Mouse (Mus musculus) hindbrain, embryonic 10.5 days (tissue): ENCODE data around the gene Fdxacb1. TPM values are rescaled to one million over a fixed set of nuclear protein-coding genes. Genes with fewer than 3 reads are reported as not detected.

Experiments
- DNase-seq: peaks from one replicate; pipeline ENCODE4 v3.0.0-alpha.2; 2017; ENCODE audit warnings: low spot score
- H3K27ac ChIP-seq: fragments of 300-500 bp; sonication (generic); 2 replicates; pipeline ENCODE4 v1.5.1; 2016; ENCODE audit warnings: mild to moderate bottlenecking, moderate library complexity
- H3K27me3 ChIP-seq: fragments of 300-500 bp; sonication (generic); 2 replicates; pipeline ENCODE4 v1.6.1; 2016; ENCODE audit warnings: mild to moderate bottlenecking; ENCODE audit not compliant: poor library complexity, insufficient read depth, severe bottlenecking
- H3K36me3 ChIP-seq: fragments of 300-500 bp; sonication (generic); 2 replicates; pipeline ENCODE4 v1.6.1; 2016; ENCODE audit warnings: mild to moderate bottlenecking, moderate library complexity
- H3K4me1 ChIP-seq: fragments of 300-500 bp; sonication (generic); replicated peaks from 2 replicates; pipeline ENCODE4 v1.6.1; 2016; ENCODE audit warnings: mild to moderate bottlenecking
- H3K4me3 ChIP-seq: fragments of 300-500 bp; sonication (generic); 2 replicates; pipeline ENCODE4 v1.5.1; 2016; ENCODE audit warnings: mild to moderate bottlenecking, moderate library complexity
- H3K9me3 ChIP-seq: fragments of 300-500 bp; sonication (generic); 2 replicates; pipeline ENCODE4 v1.6.1; 2016; ENCODE audit warnings: mild to moderate bottlenecking, moderate library complexity
- WGBS: fragments of 180-500 bp; shearing (Covaris S2); methylation state at CpG from one replicate; pipeline ENCODE4 v1.1.7; 2016; 5-methylcytosine and 5-hydroxymethylcytosine counted together
- polyA plus RNA-seq: library from polyadenylated mRNA; unstranded; fragments of >200 nt; fragmentation: Nextera tagmentation; extraction: Ambion mirVana; gene quantifications from 2 replicates; pipeline ENCODE4 v1.2.1, GENCODE M21; 2016

Gene Fdxacb1
- polyA plus RNA-seq, 1 experiment from 2014 or later, result 11.4 TPM

DNA sequence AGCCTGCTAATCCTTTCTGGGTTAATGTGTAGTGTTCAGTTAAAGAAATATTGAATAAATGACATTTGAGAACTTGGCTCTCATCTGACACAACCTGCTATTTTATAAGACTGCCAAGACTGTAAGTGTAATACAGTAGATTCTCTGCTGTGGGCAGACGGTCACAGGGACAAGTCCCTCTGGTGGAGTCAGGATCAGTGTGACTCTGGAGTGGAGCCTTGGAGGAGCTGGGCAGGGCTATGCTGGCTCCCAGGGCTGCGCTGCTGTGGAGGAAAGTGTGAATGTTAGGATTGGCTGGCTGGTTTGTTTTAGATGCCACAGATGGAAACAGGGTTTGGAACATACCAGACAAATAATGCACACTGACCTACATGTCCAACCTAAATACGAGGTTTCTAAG, 27.2 kb downstream of the Fdxacb1 start:
- Histone ChIP-seq H3K27ac (no peak overlapping the region), H3K4me1 (no peaks in the 10 kb centered on the region), H3K36me3 (peaks cover 72% of the 10 kb centered on the region), H3K4me3 (no peak overlapping the region), H3K27me3 (no peaks in the 10 kb centered on the region), H3K9me3 (no peaks in the 10 kb centered on the region)
- WGBS, result 94% methylated on average over 3 of the region's 3 CpGs
- no peak for DNase-seq

DNA sequence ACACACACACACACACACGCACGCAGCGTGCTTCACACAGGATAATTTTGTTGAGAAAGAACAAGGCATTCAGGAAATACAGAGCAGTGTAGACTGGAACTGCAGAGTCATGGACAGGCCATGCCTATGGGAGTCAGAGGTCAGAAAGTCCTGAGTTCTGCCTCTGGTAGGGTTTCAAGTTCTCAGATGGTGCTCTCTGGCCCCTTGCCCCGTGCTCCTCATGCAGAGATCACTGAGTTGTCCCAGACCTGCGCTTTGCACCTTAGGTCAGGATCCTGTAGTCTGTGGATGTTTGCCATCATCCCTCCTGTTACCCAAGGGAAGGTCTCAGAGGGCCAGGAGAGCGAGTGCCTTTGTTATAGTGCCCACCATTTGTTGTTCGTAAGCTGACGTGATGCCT, 28.7 kb downstream of the Fdxacb1 start:
- no peaks in the 10 kb centered on the region for H3K4me1 ChIP-seq

DNA sequence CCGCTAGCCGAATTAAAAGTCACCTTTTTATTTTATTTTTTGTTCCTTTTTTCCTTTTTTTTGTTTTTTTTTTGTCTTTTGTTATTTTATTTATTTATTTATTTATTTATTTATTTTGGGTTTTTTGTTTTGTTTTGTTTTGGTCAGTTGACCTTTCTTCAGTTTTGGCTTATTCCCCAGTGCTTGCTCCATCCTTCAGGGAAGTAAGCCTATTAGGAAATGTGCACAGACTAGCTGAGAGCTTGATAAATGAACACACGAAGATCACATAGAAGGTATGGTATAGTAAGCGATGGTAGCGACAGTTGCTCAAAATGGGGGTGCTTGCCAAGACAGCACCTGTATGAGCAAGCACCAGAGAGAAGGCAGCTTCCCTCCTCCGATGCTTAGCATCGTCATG, 29.6 kb downstream of the Fdxacb1 start:
- Histone ChIP-seq H3K27ac (no peak overlapping the region), H3K9me3 (no peaks in the 10 kb centered on the region), H3K4me3 (no peak overlapping the region), H3K27me3 (no peaks in the 10 kb centered on the region), H3K4me1 (no peaks in the 10 kb centered on the region), H3K36me3 (peaks cover 71% of the 10 kb centered on the region)
- no peak for DNase-seq
- WGBS, result 97% methylated on average over 7 of the region's 7 CpGs

More for the DNA sequence above, 28.7 kb downstream of the Fdxacb1 start:
- Histone ChIP-seq H3K36me3 (peaks cover 72% of the 10 kb centered on the region), H3K27ac (no peak overlapping the region), H3K9me3 (no peaks in the 10 kb centered on the region), H3K27me3 (no peaks in the 10 kb centered on the region), H3K4me3 (no peak overlapping the region)
- WGBS, result 90% methylated on average over 8 of the region's 8 CpGs
- no peak for DNase-seq

DNA sequence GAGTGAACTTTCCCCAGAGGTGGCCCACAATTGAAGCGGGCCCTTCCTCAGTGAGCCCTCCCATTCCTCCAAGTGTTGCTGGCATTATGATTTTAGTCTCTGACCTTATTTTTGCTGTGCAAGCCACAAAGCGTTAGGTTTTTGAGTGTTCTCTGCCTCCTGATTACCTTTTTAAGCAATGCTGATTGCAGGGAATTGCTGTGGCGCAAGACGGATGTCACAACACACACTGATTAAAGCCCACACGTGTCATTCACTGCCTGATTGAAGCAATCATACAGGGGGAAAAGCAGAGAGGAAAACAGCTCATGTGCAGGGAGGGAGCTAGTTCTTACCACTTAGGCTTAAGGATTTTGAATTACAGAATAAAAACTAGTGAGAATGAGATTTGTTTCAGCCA, 30.3 kb downstream of the Fdxacb1 start:
- H3K9me3 ChIP-seq, result no peaks in the 10 kb centered on the region
- H3K27ac ChIP-seq, result no peak overlapping the region
- H3K4me3 ChIP-seq, result no peak overlapping the region
- no peaks in the 10 kb centered on the region for H3K4me1 ChIP-seq
- no peaks in the 10 kb centered on the region for H3K27me3 ChIP-seq
- peaks cover 73% of the 10 kb centered on the region for H3K36me3 ChIP-seq
- no peak for DNase-seq
- whole genome bisulfite sequencing, result 89% methylated on average over 5 of the region's 5 CpGs

DNA sequence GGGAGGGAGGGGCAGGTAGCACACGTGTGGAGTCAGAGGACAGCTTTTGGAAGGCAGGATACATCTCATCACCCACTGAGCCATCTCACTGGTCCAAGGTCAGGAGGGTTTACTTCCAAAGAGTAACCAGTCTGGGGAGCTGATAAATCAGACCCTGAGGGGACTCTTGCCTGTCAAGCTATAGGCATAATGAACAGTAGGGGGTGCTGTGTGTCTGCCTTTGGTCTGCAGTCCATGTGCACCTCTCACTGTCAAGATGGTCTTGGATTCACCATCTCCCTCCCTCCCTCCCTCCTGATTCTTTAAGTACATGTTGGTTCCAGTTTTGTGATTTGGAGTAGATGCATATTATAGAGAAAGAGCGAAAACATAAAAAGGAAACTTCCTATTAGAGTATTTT, 32.9 kb downstream of the Fdxacb1 start:
- no peak overlapping the region for H3K4me3 ChIP-seq
- H3K27ac ChIP-seq, result no peak overlapping the region
- H3K9me3 ChIP-seq, result no peaks in the 10 kb centered on the region
- H3K27me3 ChIP-seq, result no peaks in the 10 kb centered on the region
- 52% methylated on average over 2 of the region's 2 CpGs for WGBS
- DNase-seq, result peak; percentile 10
- no peaks in the 10 kb centered on the region for H3K4me1 ChIP-seq
- peaks cover 74% of the 10 kb centered on the region for H3K36me3 ChIP-seq

DNA sequence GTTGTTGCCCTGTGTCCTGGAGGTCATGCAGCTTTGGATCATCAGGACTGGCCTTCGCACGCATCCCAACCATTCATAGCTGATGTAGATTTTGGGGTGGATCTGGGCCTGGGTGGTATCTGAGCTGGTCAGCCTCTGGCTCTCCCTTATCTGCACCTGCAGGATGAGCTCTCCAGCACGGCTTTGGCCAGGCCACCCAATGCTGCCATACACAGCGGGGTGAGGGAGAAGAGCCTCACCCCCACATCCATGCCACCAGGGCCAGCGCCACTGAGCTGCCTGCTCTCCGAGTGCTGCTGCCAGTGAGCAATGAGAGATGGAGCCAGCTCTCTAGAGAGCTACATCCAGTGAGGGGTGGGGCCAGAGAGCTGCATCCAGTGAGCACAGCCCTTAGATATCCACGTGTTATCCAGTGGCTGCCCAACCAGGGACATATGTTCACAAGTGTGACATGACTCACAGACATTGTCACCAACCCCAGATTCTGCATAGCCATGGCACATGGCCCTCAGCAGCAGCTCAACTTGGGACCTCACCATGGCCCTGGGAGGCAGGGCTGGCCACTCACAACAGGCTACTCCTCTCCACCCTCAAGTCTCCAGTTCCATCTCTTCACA, 35.1 kb downstream of the Fdxacb1 start:
- Histone ChIP-seq H3K27ac (no peak overlapping the region), H3K36me3 (peaks cover 81% of the 10 kb centered on the region), H3K9me3 (no peaks in the 10 kb centered on the region), H3K27me3 (no peaks in the 10 kb centered on the region), H3K4me3 (no peak overlapping the region), H3K4me1 (no peaks in the 10 kb centered on the region)
- WGBS, result 88% methylated on average over 7 of the region's 7 CpGs
- DNase-seq, result no peak

DNA sequence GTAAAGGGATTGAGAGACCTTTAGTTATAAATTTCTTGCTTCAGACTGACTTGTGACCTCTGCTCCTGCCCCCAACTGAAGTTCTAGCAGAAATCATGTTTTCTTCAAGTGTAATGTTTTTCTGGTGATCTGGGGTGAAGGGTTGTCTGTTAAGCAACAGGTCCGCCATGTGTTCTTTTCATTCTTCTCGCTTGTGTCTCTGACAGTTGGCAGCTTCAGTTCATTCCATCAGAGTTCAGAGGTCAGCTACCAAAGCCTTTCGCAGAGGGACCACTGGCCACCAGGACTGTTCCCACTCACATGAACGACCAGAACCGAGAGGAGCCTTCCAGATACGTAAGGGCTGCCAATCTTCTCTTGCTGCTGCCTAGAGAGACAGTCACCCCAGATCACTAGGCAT, 40.4 kb downstream of the Fdxacb1 start:
- H3K36me3 ChIP-seq, result peaks cover 91% of the 10 kb centered on the region

DNA sequence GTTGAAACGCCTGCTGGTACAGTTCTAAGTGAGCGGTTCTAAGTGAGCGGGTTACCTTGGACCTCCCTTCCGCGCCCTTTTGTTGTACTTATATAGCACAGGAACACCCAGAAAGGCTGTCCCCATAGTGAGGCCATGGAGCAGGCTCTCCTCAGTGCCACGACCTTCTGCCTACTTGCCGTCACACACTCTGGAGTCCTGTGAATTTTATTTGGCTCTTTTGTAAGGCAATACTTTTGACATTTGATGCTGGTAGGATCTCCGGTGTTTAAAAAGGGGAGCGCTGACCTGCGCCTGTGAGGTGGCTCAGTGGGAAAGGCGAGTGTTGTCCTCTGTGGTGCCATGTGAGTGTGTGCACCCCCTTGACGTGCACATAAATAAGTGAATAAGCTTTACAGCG, 41.1 kb downstream of the Fdxacb1 start:
- Histone ChIP-seq H3K4me3 (no peak overlapping the region), H3K4me1 (no peaks in the 10 kb centered on the region), H3K9me3 (no peaks in the 10 kb centered on the region), H3K27ac (no peak overlapping the region), H3K27me3 (no peaks in the 10 kb centered on the region), H3K36me3 (peaks cover 91% of the 10 kb centered on the region)
- 89% methylated on average over 13 of the region's 13 CpGs for WGBS
- DNase-seq, result no peak

More for the DNA sequence above, 40.4 kb downstream of the Fdxacb1 start:
- Histone ChIP-seq H3K27ac (no peak overlapping the region), H3K4me3 (no peak overlapping the region), H3K4me1 (no peaks in the 10 kb centered on the region), H3K27me3 (no peaks in the 10 kb centered on the region), H3K9me3 (no peaks in the 10 kb centered on the region)
- no peak for DNase-seq
- 80% methylated on average over 6 of the region's 6 CpGs for WGBS

DNA sequence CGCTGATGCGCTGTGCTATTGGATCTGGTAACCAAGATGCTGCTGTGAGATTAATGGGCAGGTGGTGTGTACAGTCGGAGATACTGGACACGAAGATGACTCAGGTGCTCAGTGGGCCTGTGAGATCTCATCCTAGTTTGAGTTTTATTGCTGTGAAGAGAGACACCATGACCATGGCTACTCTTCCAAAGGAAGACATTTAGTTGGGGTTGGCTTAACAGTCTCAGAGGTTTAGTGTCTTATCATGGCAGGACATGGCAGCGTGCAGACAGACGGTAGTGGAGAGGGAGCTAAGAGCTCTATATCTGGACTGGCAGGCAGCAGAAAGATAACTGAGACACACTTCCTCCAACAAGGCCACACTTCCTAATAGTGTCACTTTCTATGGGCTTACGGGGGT, 43.2 kb downstream of the Fdxacb1 start:
- no peaks in the 10 kb centered on the region for H3K9me3 ChIP-seq
- H3K27ac ChIP-seq, result no peak overlapping the region
- no peaks in the 10 kb centered on the region for H3K27me3 ChIP-seq
- H3K4me3 ChIP-seq, result no peak overlapping the region
- 93% methylated on average over 7 of the region's 7 CpGs for WGBS
- DNase-seq, result no peak
- H3K36me3 ChIP-seq, result peaks cover 90% of the 10 kb centered on the region
- H3K4me1 ChIP-seq, result no peaks in the 10 kb centered on the region

DNA sequence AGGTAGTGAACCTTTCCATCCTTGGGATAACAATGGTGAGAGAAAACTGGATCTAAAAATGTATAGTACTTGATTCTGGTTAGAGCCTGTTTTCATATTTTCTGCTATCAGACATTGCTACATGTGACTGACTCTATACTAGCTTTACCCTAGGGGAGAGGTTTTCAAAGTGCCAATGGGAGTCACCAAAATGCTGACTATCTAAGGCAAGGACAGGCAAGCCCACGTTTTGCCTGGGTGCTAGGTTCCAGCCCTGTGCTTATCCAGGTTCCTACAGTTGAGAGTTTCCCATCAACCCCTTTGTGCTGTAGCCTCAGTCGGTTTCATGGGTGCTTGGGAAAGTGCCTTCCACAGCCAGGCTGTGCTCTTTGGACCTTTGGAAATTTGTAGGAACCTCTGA, 43.7 kb downstream of the Fdxacb1 start:
- peaks cover 90% of the 10 kb centered on the region for H3K36me3 ChIP-seq
- H3K9me3 ChIP-seq, result no peaks in the 10 kb centered on the region
- no peak overlapping the region for H3K27ac ChIP-seq
- no peak for DNase-seq
- H3K27me3 ChIP-seq, result no peaks in the 10 kb centered on the region
- WGBS, result 73% methylated on average over 2 of the region's 2 CpGs
- no peak overlapping the region for H3K4me3 ChIP-seq
- no peaks in the 10 kb centered on the region for H3K4me1 ChIP-seq

DNA sequence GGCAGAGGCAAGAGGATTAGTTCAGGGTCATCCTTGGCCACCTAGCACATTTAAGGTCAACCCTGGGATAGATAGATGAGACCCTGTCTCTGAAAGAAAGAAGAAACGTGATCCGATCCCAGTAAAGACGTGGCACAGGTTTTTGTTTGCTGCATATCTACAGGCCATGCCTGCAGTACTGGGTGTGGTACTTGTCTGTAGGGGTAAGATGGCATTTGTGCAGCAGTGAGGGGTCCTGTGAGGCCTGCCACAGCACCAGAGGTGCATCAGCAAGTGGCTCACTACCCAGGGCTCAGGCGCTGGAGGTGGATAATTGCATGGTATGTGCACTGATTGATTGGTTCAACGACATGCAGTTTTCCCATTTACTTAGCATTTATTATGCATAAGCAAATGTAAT, 45.8 kb downstream of the Fdxacb1 start:
- Histone ChIP-seq H3K27me3 (no peaks in the 10 kb centered on the region), H3K9me3 (no peaks in the 10 kb centered on the region), H3K4me3 (no peak overlapping the region), H3K36me3 (peaks cover 87% of the 10 kb centered on the region), H3K27ac (no peak overlapping the region), H3K4me1 (no peaks in the 10 kb centered on the region)
- 94% methylated on average over 5 of the region's 5 CpGs for WGBS
- no peak for DNase-seq

DNA sequence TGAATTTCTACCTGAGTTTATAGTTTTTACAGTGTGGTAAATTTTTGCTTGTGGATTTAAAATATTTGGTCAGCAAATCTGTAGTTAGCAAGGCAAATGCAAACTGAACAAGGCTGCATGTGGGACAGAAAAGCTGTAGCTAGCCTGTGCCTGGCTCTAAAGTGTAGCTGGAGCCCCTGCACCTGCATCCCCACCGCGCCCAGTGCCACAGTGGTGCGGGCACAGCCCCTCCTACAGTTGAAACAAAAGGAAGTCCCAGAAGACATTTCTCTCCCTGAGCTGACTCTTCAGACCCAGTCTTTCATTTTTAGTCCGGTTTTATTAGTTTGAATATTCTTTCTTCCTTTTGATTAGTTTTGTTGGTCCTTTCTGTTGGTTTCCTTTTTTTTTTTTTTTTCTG, 47.6 kb downstream of the Fdxacb1 start:
- no peak for DNase-seq
- no peak overlapping the region for H3K4me3 ChIP-seq
- H3K27me3 ChIP-seq, result no peaks in the 10 kb centered on the region
- no peaks in the 10 kb centered on the region for H3K9me3 ChIP-seq
- WGBS, result 95% methylated on average over 4 of the region's 4 CpGs
- H3K4me1 ChIP-seq, result no peaks in the 10 kb centered on the region
- no peak overlapping the region for H3K27ac ChIP-seq
- H3K36me3 ChIP-seq, result peaks cover 78% of the 10 kb centered on the region

DNA sequence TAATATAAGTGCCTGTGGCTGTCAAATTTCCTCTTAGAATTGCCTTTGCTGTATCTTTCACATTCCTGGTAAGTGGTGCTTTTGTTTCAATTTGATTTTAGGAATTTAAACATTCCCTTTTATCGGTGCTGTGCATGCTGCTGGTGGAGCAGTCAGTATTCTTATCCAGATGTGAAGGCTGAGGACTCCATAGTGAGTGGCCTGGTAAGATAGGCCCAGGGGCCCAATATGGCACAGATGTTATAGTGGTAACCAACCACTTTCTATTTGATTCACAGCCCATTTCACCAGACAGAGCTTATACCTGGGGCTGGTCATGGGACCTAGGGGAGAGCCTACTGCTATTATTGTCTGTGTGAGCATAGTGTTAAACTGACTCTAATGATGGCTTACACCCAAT, 48.5 kb downstream of the Fdxacb1 start:
- Histone ChIP-seq H3K27me3 (no peaks in the 10 kb centered on the region), H3K4me1 (no peaks in the 10 kb centered on the region), H3K27ac (no peak overlapping the region), H3K9me3 (no peaks in the 10 kb centered on the region), H3K36me3 (peaks cover 77% of the 10 kb centered on the region), H3K4me3 (no peak overlapping the region)
- DNase-seq, result no peak
- WGBS, result 93% methylated on average over 1 of the region's 1 CpGs

DNA sequence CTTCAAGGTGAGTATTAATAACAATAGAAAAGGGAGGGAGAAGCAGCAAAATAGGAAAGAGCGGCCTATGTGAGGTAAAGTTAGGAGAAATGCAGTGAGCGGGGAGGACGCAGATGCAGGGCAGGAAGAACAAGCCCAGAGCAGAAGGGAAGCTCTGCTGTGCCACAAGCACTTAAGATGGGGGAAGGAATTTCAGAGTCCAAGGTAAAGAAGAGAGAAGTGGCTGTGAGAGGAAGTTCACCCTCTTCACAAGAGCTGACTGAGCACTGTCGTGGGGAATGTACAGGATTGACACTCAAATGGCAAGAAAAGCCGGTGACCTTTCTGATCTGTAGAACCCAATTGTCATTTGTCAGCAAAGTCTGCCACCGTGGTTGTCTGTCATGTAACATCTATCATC, 50.0 kb downstream of the Fdxacb1 start:
- no peak for DNase-seq
- Histone ChIP-seq H3K27ac (no peak overlapping the region), H3K9me3 (no peaks in the 10 kb centered on the region), H3K36me3 (peaks cover 77% of the 10 kb centered on the region), H3K27me3 (no peaks in the 10 kb centered on the region), H3K4me1 (no peaks in the 10 kb centered on the region), H3K4me3 (no peak overlapping the region)
- WGBS, result 94% methylated on average over 6 of the region's 6 CpGs
